Mouse (Mus musculus) liver, adult 2 months (tissue): Measurements from ENCODE around the gene Itgae. TPM values are rescaled to one million over a fixed set of nuclear protein-coding genes. Genes with fewer than 3 reads are reported as not detected.

Experiments
- DNase-seq: peaks from one replicate; pipeline ENCODE4 v3.0.0-alpha.2; 2011; ENCODE audit warnings: low read depth, low spot score; ENCODE audit errors: extremely low read depth
- H3K27ac ChIP-seq: fragments of 200-500 bp; replicated peaks from 2 replicates; pipeline ENCODE4 v1.5.1; 2012; ENCODE audit warnings: low read depth, mild to moderate bottlenecking, control low read depth, inconsistent platforms, low read length; ENCODE audit not compliant: insufficient read depth
- H3K27me3 ChIP-seq: fragments of 200-500 bp; 2 replicates; pipeline ENCODE4 v1.6.1; 2012; ENCODE audit warnings: mild to moderate bottlenecking, moderate library complexity, low read length, inconsistent platforms; ENCODE audit not compliant: control insufficient read depth, insufficient read depth
- H3K36me3 ChIP-seq: fragments of 200-500 bp; 2 replicates; pipeline ENCODE4 v1.6.1; 2012; ENCODE audit warnings: low read length, inconsistent platforms; ENCODE audit not compliant: control insufficient read depth, insufficient read depth
- H3K4me1 ChIP-seq: fragments of 200-500 bp; 2 replicates; pipeline ENCODE4 v1.6.1; 2011; ENCODE audit warnings: low read length; ENCODE audit not compliant: control insufficient read depth, insufficient read depth
- H3K4me3 ChIP-seq: fragments of 200-500 bp; 2 replicates; pipeline ENCODE4 v1.5.1; 2011; ENCODE audit warnings: low read depth, mild to moderate bottlenecking, control low read depth, low read length, moderate library complexity; ENCODE audit not compliant: insufficient read depth
- H3K79me2 ChIP-seq: fragments of 200-500 bp; 2 replicates; pipeline ENCODE4 v1.6.1; 2012; ENCODE audit warnings: inconsistent platforms, mild to moderate bottlenecking, low read length, moderate library complexity; ENCODE audit not compliant: control insufficient read depth, insufficient read depth
- H3K9ac ChIP-seq: fragments of 200-500 bp; 2 replicates; pipeline ENCODE4 v1.6.1; 2012; ENCODE audit warnings: low read depth, mild to moderate bottlenecking, control low read depth, inconsistent platforms, low read length
- CTCF ChIP-seq: fragments of 200-500 bp; IDR thresholded peaks from 2 replicates; pipeline ENCODE4 v1.5.1; 2011; ENCODE audit warnings: low read depth, low read length, control low read depth
- POLR2A ChIP-seq: fragments of 200-500 bp; IDR thresholded peaks from 2 replicates; pipeline ENCODE4 v1.6.1; 2011; ENCODE audit warnings: low read length, control low read depth; ENCODE audit not compliant: insufficient read depth; ENCODE audit errors: extremely low read depth
- WGBS: fragments of 180-500 bp; shearing (Covaris S2); methylation state at CpG from one replicate; pipeline ENCODE4 v1.1.7; 2018; 5-methylcytosine and 5-hydroxymethylcytosine counted together
- polyA plus RNA-seq: library from polyadenylated mRNA; depleted of rRNA; stranded (reverse); fragments of >200 nt; gene quantifications from 2 replicates; pipeline ENCODE4 v1.2.3, GENCODE M21; 2012
- total RNA-seq: library from RNA; depleted of rRNA; stranded (reverse); fragments of >200 nt; gene quantifications from 2 replicates; pipeline ENCODE4 v1.2.3, GENCODE M21; 2014

Itgae gene
- total and polyA plus RNA-seq, 2 experiments, result 0.17 to 0.18 TPM

GRCm38 (mm10) chr11:73134222-73134621 is 43.8 kb downstream of the Itgae start:
- no peak overlapping the region for H3K9ac ChIP-seq
- H3K4me3 ChIP-seq, result no peak overlapping the region
- no peak for DNase-seq
- no peaks in the 10 kb centered on the region for H3K27me3 ChIP-seq
- H3K79me2 ChIP-seq, result 0 out of 2 replicates have a peak, but pooled peaks cover 3% of the 10 kb centered on the region
- no peaks in the 10 kb centered on the region for H3K36me3 ChIP-seq
- 81% methylated on average over 5 of the region's 5 CpGs for WGBS
- H3K4me1 ChIP-seq, result peaks cover 4% of the 10 kb centered on the region; the same call in 1 of the 2 replicates
- TF ChIP-seq CTCF (no peak), POLR2A (no peak)
- H3K27ac ChIP-seq, result no peak overlapping the region

- Histone ChIP-seq H3K27ac (no peak overlapping the region), H3K79me2 (0 out of 2 replicates have a peak, but pooled peaks cover 3% of the 10 kb centered on the region), H3K4me1 (peaks cover 4% of the 10 kb centered on the region; the same call in 1 of the 2 replicates), H3K27me3 (no peaks in the 10 kb centered on the region), H3K36me3 (no peaks in the 10 kb centered on the region), H3K4me3 (peak overlapping the region; percentile 77), H3K9ac (peak overlapping the region; percentile 43)
- 73% methylated on average over 6 of the region's 6 CpGs for WGBS
- TF ChIP-seq POLR2A (no peak), CTCF (no peak)
- DNase-seq, result no peak
Observed at GRCm38 (mm10) chr11:73136587-73136986, 46.2 kb downstream of the Itgae start.

GRCm38 (mm10) chr11:73137116-73137515 is 46.7 kb downstream of the Itgae start:
- WGBS, result 35% methylated on average over 11 of the region's 11 CpGs

GRCm38 (mm10) chr11:73137591-73138501 is 47.5 kb downstream of the Itgae start, which contains the start of gene Haspin:
Haspin (minus strand) TSS chr11:73138294.
- Histone ChIP-seq H3K4me1 (peaks cover 4% of the 10 kb centered on the region; the same call in 1 of the 2 replicates), H3K27ac (no peak within 1 kb of the TSS), H3K36me3 (no peaks in the 10 kb centered on the region), H3K27me3 (no peaks in the 10 kb centered on the region), H3K4me3 (peak within 1 kb of the TSS; percentile 77), H3K9ac (peak within 1 kb of the TSS; percentile 72), H3K79me2 (0 out of 2 replicates have a peak, but pooled peaks cover 3% of the 10 kb centered on the region)
- WGBS, result under 1% methylated on average over 84 of the region's 84 CpGs
- peak; percentile 69 for DNase-seq
- TF ChIP-seq CTCF (peak; percentile 95), POLR2A (no peak)

More at GRCm38 (mm10) chr11:73137116-73137515, 46.7 kb downstream of the Itgae start:
- Histone ChIP-seq H3K27me3 (no peaks in the 10 kb centered on the region), H3K4me3 (peak overlapping the region; percentile 77), H3K36me3 (no peaks in the 10 kb centered on the region), H3K9ac (peak overlapping the region; percentile 72), H3K79me2 (0 out of 2 replicates have a peak, but pooled peaks cover 3% of the 10 kb centered on the region), H3K4me1 (peaks cover 4% of the 10 kb centered on the region; the same call in 1 of the 2 replicates), H3K27ac (no peak overlapping the region)
- no peak for TF ChIP-seq POLR2A
- TF ChIP-seq CTCF, result no peak
- DNase-seq, result no peak

GRCm38 (mm10) chr11:73144261-73144681 is 53.9 kb downstream of the Itgae start:
- no peak overlapping the region for H3K9ac ChIP-seq
- H3K27me3 ChIP-seq, result no peaks in the 10 kb centered on the region
- DNase-seq, result no peak
- H3K4me1 ChIP-seq, result no peaks in the 10 kb centered on the region
- no peaks in the 10 kb centered on the region for H3K36me3 ChIP-seq
- no peaks in the 10 kb centered on the region for H3K79me2 ChIP-seq
- TF ChIP-seq POLR2A (no peak), CTCF (no peak)
- H3K27ac ChIP-seq, result no peak overlapping the region
- H3K4me3 ChIP-seq, result no peak overlapping the region
- 78% methylated on average over 1 of the region's 1 CpGs for whole genome bisulfite sequencing
